Mouse (Mus musculus): ENCODE data around the gene Nkap.

GRCm38 (mm10) chrX:37103826-37104225 lies 22.8 kb upstream of the Nkap start:
- TF ChIP-seq CTCF (IDR thresholded peaks at IDR 0.05; ENCODE audit: low read depth), result no peak; the same call in 1 of the 2 replicates
- TF ChIP-seq EP300 (IDR thresholded peaks at IDR 0.05; ENCODE audit: low read depth), result no peak

Measured in heart, postnatal 0 days (tissue).